Mouse (Mus musculus) testis, adult 2 months (tissue): ENCODE results near the gene Snapc5.

Source experiments
- CTCF ChIP-seq: fragments of 200-500 bp; IDR thresholded peaks from 2 replicates; pipeline ENCODE4 v1.5.1; 2012; ENCODE audit warnings: low read depth, mild to moderate bottlenecking, inconsistent platforms, low read length, moderate library complexity; ENCODE audit not compliant: control insufficient read depth, insufficient read depth, insufficient replicate concordance
- POLR2A ChIP-seq: fragments of 200-500 bp; IDR thresholded peaks from 2 replicates; pipeline ENCODE4 v1.6.1; 2012; ENCODE audit warnings: low read depth, mild to moderate bottlenecking, inconsistent platforms, low read length, moderate library complexity; ENCODE audit not compliant: control insufficient read depth

DNA sequence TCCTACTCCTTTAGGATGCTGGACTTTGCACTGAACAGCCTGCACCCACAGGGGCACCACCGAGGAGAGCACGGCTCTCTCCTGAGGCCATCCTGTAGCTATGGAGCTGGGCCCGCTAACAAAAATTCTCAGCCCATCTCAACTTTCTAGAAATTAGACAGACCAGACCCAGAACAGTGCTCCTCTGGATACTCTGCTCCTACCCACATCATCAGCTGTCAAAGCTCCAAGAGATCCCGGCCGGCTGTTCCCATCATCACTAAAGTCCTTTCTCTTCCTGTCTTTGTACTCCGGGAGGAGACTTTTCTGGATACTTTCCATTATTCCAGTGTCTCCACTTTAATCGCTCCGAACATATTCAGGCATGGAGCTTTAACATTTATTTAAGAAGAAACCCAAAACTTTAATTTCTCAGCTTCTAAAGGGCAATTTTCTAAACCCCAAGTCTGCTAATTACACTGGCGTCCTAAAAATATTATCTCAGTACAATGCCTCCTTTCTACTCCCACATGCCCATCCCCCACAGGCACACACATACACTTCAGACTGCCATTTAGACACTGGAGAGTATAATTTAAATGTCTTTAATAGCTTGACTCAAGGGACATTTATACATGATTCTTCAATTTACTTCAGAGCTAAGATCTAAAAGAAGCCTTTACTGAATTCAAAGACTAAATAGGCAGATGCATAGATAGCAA is 53.3 kb downstream of the Snapc5 start:
- no peak for TF ChIP-seq POLR2A
- TF ChIP-seq CTCF, result no peak
